Mouse (Mus musculus) forebrain, postnatal 0 days (tissue): ENCODE data around the gene Sapcd1. TPM values are rescaled to one million over a fixed set of nuclear protein-coding genes. Genes with fewer than 3 reads are reported as not detected.
"Not testable (repeated sequence)": the region's sequence is repeated elsewhere in the genome, so short reads cannot be mapped to it uniquely, and the experiment has no call there.

Source experiments
- ATAC-seq: fragments of 200-750 bp; cut with Nextera tagmentation; 2 replicates; pipeline ENCODE4 v1.8.0; 2017; ENCODE audit warnings: mild to moderate bottlenecking, moderate library complexity
- DNase-seq: peaks from one replicate; pipeline ENCODE4 v3.0.0-alpha.2; 2015
- H3K27ac ChIP-seq: fragments of 300-500 bp; sonication (generic); 2 replicates; pipeline ENCODE4 v1.5.1; 2014; ENCODE audit warnings: low read depth, mild to moderate bottlenecking, antibody characterized with exemption, low read length, moderate library complexity, mixed read lengths
- H3K27me3 ChIP-seq: fragments of 300-500 bp; sonication (generic); 2 replicates; pipeline ENCODE4 v1.6.1; 2014; ENCODE audit warnings: mild to moderate bottlenecking, low read length, mixed read lengths; ENCODE audit not compliant: insufficient read depth
- H3K36me3 ChIP-seq: fragments of 300-500 bp; sonication (generic); 2 replicates; pipeline ENCODE4 v1.6.1; 2014; ENCODE audit warnings: mild to moderate bottlenecking, moderate library complexity; ENCODE audit not compliant: insufficient read depth
- H3K4me1 ChIP-seq: fragments of 300-500 bp; sonication (generic); 2 replicates; pipeline ENCODE4 v1.6.1; 2014; ENCODE audit warnings: antibody characterized with exemption; ENCODE audit not compliant: insufficient read depth
- H3K4me2 ChIP-seq: fragments of 300-500 bp; sonication (generic); 2 replicates; pipeline ENCODE4 v1.6.1; 2014; ENCODE audit warnings: low read depth, mild to moderate bottlenecking, moderate library complexity
- H3K4me3 ChIP-seq: fragments of 300-500 bp; sonication (generic); 2 replicates; pipeline ENCODE4 v1.5.1; 2014; ENCODE audit warnings: low read depth, low read length, mixed read lengths
- H3K9ac ChIP-seq: fragments of 300-500 bp; sonication (generic); 2 replicates; pipeline ENCODE4 v1.6.1; 2014; ENCODE audit warnings: mild to moderate bottlenecking
- H3K9me3 ChIP-seq: fragments of 300-500 bp; sonication (generic); 2 replicates; pipeline ENCODE4 v1.6.1; 2016; ENCODE audit warnings: low read length
- CTCF ChIP-seq: sonication (generic); IDR thresholded peaks from 2 replicates; pipeline ENCODE4 v1.5.1; 2016; ENCODE audit warnings: antibody characterized with exemption, control low read depth, low read depth
- WGBS: fragments of 180-500 bp; shearing (Covaris S2); extraction: QIAGEN DNeasy Blood & Tissue Kit; methylation state at CpG from one replicate; pipeline ENCODE4 v1.1.7; 2014; 5-methylcytosine and 5-hydroxymethylcytosine counted together
- polyA plus RNA-seq: library from polyadenylated mRNA; unstranded; fragments of >200 nt; fragmentation: Nextera tagmentation; extraction: Ambion mirVana; gene quantifications from 2 replicates; pipeline ENCODE4 v1.2.1, GENCODE M21; 2015
- total RNA-seq: library from RNA; depleted of rRNA; stranded (reverse); fragments of >200 nt; gene quantifications from 2 replicates; pipeline ENCODE4 v1.2.3, GENCODE M21; 2014

Sapcd1 gene
- total and polyA plus RNA-seq, 2 experiments from 2014 or later: 1.6 to 2.7 TPM

DNA sequence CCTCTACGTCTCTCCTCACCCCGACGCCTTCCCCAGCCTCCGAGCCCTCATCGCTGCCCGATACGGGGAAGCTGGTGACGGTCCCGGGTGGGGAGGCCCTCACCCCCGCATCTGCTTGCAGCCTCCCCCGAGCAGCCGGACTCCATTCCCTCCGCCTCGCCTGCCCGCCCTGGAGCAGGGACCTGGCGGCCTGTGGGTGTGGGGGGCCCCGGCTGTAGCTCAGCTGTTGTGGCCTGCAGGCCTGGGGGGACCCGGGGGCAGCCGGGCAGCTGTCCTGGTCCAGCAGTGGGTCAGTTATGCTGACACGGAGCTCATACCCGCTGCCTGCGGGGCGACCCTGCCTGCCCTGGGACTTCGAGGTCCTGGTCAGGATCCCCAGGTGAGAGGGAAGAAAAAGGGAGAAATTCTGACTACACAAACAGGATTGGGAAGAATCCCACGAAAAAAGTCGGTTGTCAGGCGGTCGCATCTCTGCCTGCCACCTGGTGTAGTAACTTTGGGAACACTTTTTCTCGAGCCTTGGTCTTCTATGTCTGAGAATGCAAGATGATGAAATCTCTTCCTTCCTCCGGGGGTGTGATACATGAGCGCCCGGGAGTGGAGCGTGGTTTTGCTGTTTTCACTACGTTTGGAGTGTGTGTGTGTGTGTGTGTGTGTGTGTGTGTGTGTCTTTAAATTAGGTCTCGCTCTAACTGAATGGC is 26.2 kb downstream of the Sapcd1 start:
- Histone ChIP-seq H3K4me3 (peak overlapping the region; percentile 71), H3K4me2 (peak overlapping the region; percentile 95), H3K27ac (peak overlapping the region; percentile 98), H3K9me3 (no peaks in the 10 kb centered on the region), H3K9ac (peak overlapping the region; percentile 93), H3K4me1 (peaks cover 10% of the 10 kb centered on the region), H3K36me3 (peaks cover 22% of the 10 kb centered on the region), H3K27me3 (no peaks in the 10 kb centered on the region)
- no peak for TF ChIP-seq CTCF
- ATAC-seq (peak; percentile 4; the same call in 1 of the 2 replicates), DNase-seq (peak; percentile 39)
- under 1% methylated on average over 35 of the region's 35 CpGs for WGBS

DNA sequence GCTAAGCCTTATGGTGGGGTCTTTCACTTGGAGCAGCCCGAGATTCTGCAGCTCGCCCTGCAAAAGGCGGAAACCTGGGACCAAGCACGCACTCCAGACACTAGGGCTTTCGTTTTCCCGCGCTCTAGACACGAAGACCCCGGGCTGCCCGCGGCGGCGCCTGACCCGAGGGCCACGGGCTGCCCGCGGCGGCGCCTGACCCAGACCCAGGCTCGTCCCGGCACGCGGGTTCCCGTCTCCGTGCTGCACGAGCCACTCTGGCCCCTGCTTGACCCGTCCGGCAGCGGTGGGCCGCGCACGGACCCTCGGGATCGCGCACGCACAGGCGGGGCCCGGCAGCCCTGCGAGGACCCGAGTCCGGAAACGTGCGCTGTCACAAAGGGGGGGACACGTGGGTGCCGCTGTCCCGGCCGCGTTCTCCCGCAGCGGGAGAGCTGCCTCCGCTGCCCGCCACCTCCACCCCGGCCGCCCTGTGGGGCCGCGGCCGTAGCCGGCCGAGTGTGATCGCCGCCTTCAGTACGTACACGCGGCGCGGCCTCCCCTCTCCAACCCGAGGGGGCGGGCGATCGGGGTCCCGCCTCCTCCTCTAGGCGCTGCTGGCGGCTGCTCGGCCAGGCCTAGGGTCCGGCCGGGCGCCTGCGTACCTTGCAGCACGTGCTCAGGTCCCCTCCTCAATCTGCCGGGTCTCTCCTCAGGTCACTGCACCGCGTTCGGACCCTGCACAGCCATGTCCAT is 26.9 kb downstream of the Sapcd1 start, which contains the start of gene Vars:
Vars (plus strand) TSS at position 271 of the 735 bp plus-strand sequence.
- peak; percentile 91 for ATAC-seq
- Histone ChIP-seq H3K27me3 (no peaks in the 10 kb centered on the region), H3K9me3 (no peaks in the 10 kb centered on the region), H3K27ac (peak within 1 kb of the TSS; percentile 98), H3K4me2 (peak within 1 kb of the TSS; percentile 95), H3K9ac (peak within 1 kb of the TSS; percentile 93), H3K4me1 (peaks cover 10% of the 10 kb centered on the region), H3K36me3 (peaks cover 19% of the 10 kb centered on the region), H3K4me3 (peak within 1 kb of the TSS; percentile 71)
- no peak for TF ChIP-seq CTCF
- peak; percentile 88 for DNase-seq
- WGBS: 3% methylated on average over 80 of the region's 83 CpGs

DNA sequence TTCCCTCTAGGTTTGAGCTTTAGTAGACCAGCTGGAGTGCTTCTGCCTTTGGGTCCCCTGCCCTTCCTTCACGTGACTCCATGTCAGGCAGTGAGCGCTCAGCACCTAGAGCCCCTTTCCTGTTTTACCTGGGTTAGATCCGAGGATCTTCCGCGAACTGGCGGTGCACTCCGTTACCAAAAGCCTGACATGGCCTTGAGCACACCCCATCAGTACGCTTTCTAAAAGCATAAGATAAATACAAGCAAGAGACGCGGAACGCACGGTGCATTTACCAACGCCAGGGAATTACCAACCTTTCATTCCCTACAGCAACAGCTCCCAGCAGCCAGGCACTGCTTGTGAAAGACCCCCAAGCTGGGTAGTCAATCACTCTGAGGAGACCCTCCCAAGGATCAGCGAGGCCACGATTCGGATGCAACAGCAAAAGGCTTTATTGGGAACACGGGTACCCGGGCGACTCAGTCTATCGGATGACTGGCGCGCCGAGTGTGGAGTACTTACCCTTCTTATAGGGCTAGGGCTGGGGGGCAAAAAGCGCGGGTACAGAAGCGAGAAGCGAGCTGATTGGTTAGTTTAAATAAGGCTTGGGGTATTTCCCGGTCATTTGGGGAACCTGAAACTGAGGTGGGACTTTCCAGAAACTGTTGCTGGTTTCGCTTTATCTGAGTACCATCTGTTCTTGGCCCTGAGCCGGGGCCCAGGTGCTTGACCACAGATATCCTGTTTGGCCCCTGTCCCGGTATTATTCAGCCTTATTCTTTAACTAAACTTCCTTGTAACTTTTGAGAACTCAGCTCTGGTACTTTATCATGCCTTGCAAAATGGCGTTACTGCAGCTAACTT is 27.7 kb downstream of the Sapcd1 start:
- DNase-seq: not testable (repeated sequence)
- H3K9ac ChIP-seq: peak overlapping the region; percentile 93

DNA sequence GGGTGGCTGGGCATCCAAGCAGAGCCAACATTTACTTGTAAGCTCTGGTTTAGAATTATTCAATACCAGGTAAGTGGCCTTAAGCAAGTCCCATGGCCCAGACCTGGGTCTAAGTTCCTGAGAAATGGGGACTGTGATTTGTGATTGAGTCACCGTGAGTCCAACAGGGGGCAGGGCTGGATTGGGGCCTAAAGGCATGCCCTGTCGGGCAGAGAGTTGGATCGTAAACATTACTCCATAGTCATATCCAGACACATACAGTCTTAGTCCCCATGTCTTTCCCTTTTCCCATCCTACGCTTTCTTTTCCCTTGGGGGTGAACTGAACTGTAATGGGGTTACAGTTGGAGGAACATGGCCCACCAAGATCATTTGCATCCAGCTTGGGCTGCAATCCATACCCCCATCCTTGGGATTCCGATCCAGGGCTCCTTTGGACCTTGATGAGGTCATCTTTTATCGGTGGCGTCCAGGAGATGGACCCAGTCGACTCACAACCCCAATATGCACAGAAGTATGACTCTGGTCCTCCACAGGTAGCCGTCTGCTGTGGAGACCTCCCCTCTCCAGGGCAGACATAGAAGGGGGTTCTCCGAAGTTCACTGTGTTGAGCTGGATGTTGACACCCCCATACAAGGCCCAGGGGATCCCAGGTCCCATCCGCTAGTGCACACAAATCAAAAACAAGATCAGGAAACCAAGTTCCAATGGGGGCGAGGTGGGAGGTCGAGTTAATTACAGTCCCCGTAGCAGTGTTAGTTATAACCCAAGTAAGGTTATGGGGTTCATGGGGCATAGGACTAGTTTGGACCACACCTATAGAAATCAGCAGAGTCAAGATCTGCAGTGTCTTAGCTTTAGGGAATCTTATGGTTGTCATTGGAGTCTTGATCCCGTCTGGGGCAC is 29.0 kb downstream of the Sapcd1 start:
- Histone ChIP-seq H3K27ac (no peak overlapping the region), H3K9ac (no peak overlapping the region), H3K9me3 (no peaks in the 10 kb centered on the region), H3K4me1 (peaks cover 10% of the 10 kb centered on the region), H3K27me3 (no peaks in the 10 kb centered on the region), H3K4me2 (no peak overlapping the region), H3K36me3 (no peaks in the 10 kb centered on the region), H3K4me3 (no peak overlapping the region)
- 97% methylated on average over 15 of the region's 15 CpGs for WGBS
- DNase-seq (no peak), ATAC-seq (no peak)
- TF ChIP-seq CTCF: no peak

More for the DNA sequence above, 27.7 kb downstream of the Sapcd1 start:
- H3K4me2 ChIP-seq: peak overlapping the region; percentile 95
- ATAC-seq, H3K27ac ChIP-seq, H3K4me1 ChIP-seq, H3K9me3 ChIP-seq, H3K27me3 ChIP-seq: not testable (repeated sequence)
- WGBS: 26% methylated on average over 29 of the region's 32 CpGs
- H3K4me3 ChIP-seq: peak overlapping the region; percentile 71
- peaks cover 11% of the 10 kb centered on the region for H3K36me3 ChIP-seq

DNA sequence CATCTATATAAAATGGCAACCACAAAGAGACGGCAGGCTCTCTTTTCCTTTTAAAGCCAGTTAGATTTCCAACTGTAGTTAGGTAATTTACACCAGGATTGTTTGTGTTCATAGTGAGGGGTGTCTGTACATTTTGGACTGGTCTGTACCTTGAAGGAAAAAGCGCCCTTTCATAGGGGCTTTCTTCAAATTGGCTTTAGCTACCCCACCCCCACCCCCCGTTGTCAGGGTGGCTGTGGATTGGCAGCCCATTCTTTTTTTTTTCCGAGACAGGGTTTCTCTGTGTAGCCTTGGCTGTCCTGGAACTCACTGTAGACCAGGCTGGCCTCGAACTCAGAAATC is 30.7 kb downstream of the Sapcd1 start:
- H3K9ac ChIP-seq: no peak overlapping the region
- no peaks in the 10 kb centered on the region for H3K9me3 ChIP-seq
- DNase-seq: no peak
- H3K4me2 ChIP-seq: no peak overlapping the region
- H3K27me3 ChIP-seq: no peaks in the 10 kb centered on the region
- no peak for TF ChIP-seq CTCF
- no peaks in the 10 kb centered on the region; the same call in 1 of the 2 replicates for H3K4me1 ChIP-seq
- H3K36me3 ChIP-seq: no peaks in the 10 kb centered on the region
- H3K4me3 ChIP-seq: no peak overlapping the region
- ATAC-seq: no peak
- H3K27ac ChIP-seq: no peak overlapping the region
- WGBS: 82% methylated on average over 5 of the region's 5 CpGs

DNA sequence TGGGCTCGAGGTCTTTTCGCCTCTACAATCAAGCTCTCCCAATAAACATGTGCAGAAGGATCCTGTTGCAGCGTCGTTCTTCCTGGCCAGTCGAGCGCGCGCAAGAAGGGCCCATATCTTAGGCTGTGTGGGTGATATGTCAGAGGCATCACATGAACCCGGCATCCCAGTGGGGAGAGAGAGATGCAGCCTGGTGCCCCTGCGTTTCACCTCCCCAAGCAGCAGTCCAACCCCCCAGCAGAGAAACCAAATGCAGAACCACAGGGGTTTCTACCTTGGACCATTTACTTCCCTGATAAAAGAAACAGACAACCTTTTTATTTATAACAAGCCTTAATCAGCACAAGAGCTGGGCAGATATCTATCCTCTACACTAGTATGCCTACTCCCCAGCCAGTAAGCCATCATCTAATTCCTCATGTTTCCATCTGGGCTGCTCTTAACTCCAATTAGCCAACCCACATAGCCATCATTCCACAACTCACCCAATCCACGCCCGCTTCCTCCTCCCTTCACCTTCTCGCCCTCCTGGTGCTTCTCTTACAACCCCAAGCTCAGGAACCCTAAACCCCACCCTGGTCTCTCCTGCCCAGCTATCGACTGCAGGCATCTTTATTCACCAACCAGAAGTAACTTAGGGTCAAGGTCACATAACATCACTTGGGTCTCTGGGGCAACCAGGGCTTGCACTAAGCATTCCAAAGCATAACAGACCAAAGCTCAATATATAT is 31.2 kb downstream of the Sapcd1 start:
- no peak for DNase-seq
- WGBS: 90% methylated on average over 12 of the region's 14 CpGs

DNA sequence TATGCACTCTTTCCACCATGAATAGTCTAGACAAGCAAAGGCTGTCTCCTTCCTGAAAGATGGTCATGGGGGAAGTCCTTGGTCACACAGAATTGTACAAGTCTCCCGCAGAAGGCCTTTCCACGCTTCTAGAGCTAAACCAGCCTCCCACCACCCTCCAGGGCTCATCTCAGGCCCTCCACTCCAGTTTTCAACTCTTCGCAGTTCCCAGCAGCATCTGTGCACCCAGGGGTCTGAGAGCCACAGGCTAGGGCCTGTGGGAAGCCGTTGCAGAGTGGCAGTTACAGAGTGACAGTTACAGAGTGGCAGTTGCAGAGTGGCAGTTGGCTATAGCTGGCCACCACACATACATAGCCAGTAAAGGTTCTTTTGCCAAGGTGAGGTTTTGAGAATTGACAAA is 31.9 kb downstream of the Sapcd1 start:
- ATAC-seq, H3K4me3 ChIP-seq, H3K4me1 ChIP-seq, H3K9me3 ChIP-seq, H3K27ac ChIP-seq, H3K4me2 ChIP-seq, H3K36me3 ChIP-seq, H3K27me3 ChIP-seq, DNase-seq, H3K9ac ChIP-seq: not testable (repeated sequence)
- 100% methylated on average over 4 of the region's 4 CpGs for WGBS

More for the DNA sequence above, 31.2 kb downstream of the Sapcd1 start:
- Histone ChIP-seq H3K27ac (no peak overlapping the region), H3K9ac (no peak overlapping the region), H3K9me3 (no peaks in the 10 kb centered on the region), H3K27me3 (no peaks in the 10 kb centered on the region), H3K36me3 (no peaks in the 10 kb centered on the region), H3K4me2 (no peak overlapping the region), H3K4me1 (no peaks in the 10 kb centered on the region), H3K4me3 (no peak overlapping the region)
- no peak for ATAC-seq
- no peak for TF ChIP-seq CTCF

DNA sequence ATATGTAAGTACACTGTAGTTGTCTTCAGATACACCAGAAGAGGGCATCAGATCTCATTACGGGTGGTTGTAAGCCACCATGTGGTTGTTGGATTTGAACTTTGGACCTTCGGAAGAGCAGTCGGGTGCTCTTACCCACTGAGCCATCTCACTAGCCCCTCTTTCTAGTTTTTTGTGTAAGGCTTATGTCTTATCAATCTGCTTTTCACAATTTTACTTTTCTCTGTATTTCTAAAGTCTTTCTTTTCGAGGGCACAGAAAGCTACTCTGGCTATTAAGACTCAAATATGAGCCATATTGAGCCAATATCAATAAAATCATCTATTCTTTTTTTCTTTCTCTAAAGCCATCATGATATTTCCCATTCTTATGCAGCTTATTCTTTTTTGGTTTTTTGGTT is 32.6 kb downstream of the Sapcd1 start:
- not testable (repeated sequence) for H3K27ac ChIP-seq, H3K4me3 ChIP-seq, H3K27me3 ChIP-seq, H3K4me2 ChIP-seq, H3K9me3 ChIP-seq, ATAC-seq, DNase-seq, H3K9ac ChIP-seq, H3K36me3 ChIP-seq, H3K4me1 ChIP-seq
- WGBS: 90% methylated on average over 4 of the region's 4 CpGs
